Mouse (Mus musculus) forebrain, embryonic 13.5 days (tissue): ENCODE results near the gene Micu2. TPM values are rescaled to one million over a fixed set of nuclear protein-coding genes. Genes with fewer than 3 reads are reported as not detected.
"Not testable (repeated sequence)": the region's sequence is repeated elsewhere in the genome, so short reads cannot be mapped to it uniquely, and the experiment has no call there.

Source experiments
- ATAC-seq: fragments of 200-750 bp; cut with Nextera tagmentation; 2 replicates; pipeline ENCODE4 v1.8.0; 2017
- H3K27ac ChIP-seq: fragments of 300-500 bp; sonication (generic); 2 replicates; pipeline ENCODE4 v1.5.1; 2015; ENCODE audit warnings: inconsistent platforms, mild to moderate bottlenecking, moderate library complexity
- H3K27me3 ChIP-seq: fragments of 300-500 bp; sonication (generic); 2 replicates; pipeline ENCODE4 v1.6.1; 2015; ENCODE audit warnings: mild to moderate bottlenecking, inconsistent platforms
- H3K36me3 ChIP-seq: fragments of 300-500 bp; sonication (generic); 2 replicates; pipeline ENCODE4 v1.6.1; 2015; ENCODE audit warnings: mild to moderate bottlenecking, inconsistent platforms; ENCODE audit not compliant: poor library complexity, severe bottlenecking
- H3K4me1 ChIP-seq: fragments of 300-500 bp; sonication (generic); 2 replicates; pipeline ENCODE4 v1.6.1; 2015; ENCODE audit warnings: inconsistent platforms
- H3K4me2 ChIP-seq: fragments of 300-500 bp; sonication (generic); 2 replicates; pipeline ENCODE4 v1.6.1; 2015; ENCODE audit warnings: inconsistent platforms, mild to moderate bottlenecking, moderate library complexity
- H3K4me3 ChIP-seq: fragments of 300-500 bp; sonication (generic); 2 replicates; pipeline ENCODE4 v1.5.1; 2015; ENCODE audit warnings: mild to moderate bottlenecking, inconsistent platforms
- H3K9ac ChIP-seq: fragments of 300-500 bp; sonication (generic); 2 replicates; pipeline ENCODE4 v1.6.1; 2015; ENCODE audit warnings: mild to moderate bottlenecking, inconsistent platforms
- H3K9me3 ChIP-seq: fragments of 300-500 bp; sonication (generic); replicated peaks from 2 replicates; pipeline ENCODE4 v1.6.1; 2016; ENCODE audit warnings: inconsistent platforms
- WGBS: fragments of 180-500 bp; shearing (Covaris S2); methylation state at CpG from one replicate; pipeline ENCODE4 v1.1.7; 2015; 5-methylcytosine and 5-hydroxymethylcytosine counted together
- polyA plus RNA-seq: library from polyadenylated mRNA; unstranded; fragments of >200 nt; fragmentation: Nextera tagmentation; extraction: Ambion mirVana; gene quantifications from 2 replicates; pipeline ENCODE4 v1.2.1, GENCODE M21; 2015

Micu2 gene
- polyA plus RNA-seq, 1 experiment from 2014 or later: 64.2 TPM

DNA sequence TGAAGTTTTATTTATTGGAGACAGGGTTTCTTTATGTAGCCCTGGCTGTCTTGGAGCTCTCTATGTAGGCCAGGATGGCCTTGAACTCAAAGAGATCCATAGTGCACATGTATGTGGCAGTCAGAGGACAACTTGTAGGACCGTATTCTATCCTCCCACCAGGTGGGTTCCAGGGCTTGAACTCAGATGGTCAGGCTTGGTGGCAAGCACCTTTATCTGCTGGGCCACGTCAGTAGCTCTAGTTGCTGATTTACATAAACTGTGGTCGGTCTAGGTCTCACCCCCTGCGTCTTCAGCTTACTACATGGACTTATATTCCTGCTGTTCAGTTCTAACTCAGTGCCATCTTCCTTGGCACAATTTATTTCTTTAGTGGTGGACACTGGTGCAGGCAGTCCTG lies 87.7 kb downstream of the Micu2 start:
- 85% methylated on average over 4 of the region's 4 CpGs for WGBS

GRCm38 (mm10) chr14:57910501-57911068 lies 88.5 kb downstream of the Micu2 start:
- Histone ChIP-seq H3K36me3 (peaks cover 6% of the 10 kb centered on the region; the same call in 1 of the 2 replicates), H3K4me3 (peak overlapping the region; percentile 35), H3K4me2 (peak overlapping the region; percentile 58), H3K27ac (no peak overlapping the region), H3K27me3 (no peaks in the 10 kb centered on the region), H3K4me1 (no peaks in the 10 kb centered on the region), H3K9ac (peak overlapping the region; percentile 56; the same call in 1 of the 2 replicates), H3K9me3 (no peaks in the 10 kb centered on the region)
- 18% methylated on average over 26 of the region's 26 CpGs for WGBS
- peak; percentile 89 for ATAC-seq

More for the DNA sequence above, 87.7 kb downstream of the Micu2 start:
- Histone ChIP-seq H3K4me1 (no peaks in the 10 kb centered on the region), H3K27me3 (no peaks in the 10 kb centered on the region), H3K4me2 (no peak overlapping the region), H3K9ac (no peak overlapping the region), H3K36me3 (peaks cover 11% of the 10 kb centered on the region; the same call in 1 of the 2 replicates), H3K27ac (no peak overlapping the region), H3K9me3 (no peaks in the 10 kb centered on the region), H3K4me3 (no peak overlapping the region)
- peak; percentile 31; the same call in 1 of the 2 replicates for ATAC-seq

DNA sequence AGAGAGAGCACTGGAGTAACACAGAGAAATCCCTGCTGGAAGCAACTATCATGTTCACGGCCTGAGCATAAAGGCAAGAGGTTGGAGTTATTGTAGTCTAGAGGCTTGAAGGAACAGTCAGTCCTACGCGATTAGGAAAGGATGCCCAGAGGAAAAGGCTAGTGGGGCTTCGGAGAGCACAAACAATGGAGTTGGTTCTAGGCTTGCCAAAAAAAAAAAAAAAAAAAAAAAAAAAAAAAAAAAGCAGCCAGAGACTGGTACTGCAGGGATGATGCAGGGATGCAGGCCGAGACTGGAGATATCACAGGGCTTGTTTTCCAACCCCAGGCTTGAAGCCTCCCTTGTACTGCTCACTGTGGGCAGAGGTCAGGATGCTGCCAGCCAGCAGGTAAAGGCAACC lies 89.8 kb downstream of the Micu2 start:
- no peak overlapping the region for H3K4me2 ChIP-seq
- no peaks in the 10 kb centered on the region for H3K4me1 ChIP-seq
- no peak overlapping the region for H3K9ac ChIP-seq
- H3K9me3 ChIP-seq: no peaks in the 10 kb centered on the region
- H3K27me3 ChIP-seq: no peaks in the 10 kb centered on the region
- no peaks in the 10 kb centered on the region for H3K36me3 ChIP-seq
- no peak overlapping the region for H3K27ac ChIP-seq
- 75% methylated on average over 5 of the region's 5 CpGs for WGBS
- H3K4me3 ChIP-seq: no peak overlapping the region
- no peak for ATAC-seq

DNA sequence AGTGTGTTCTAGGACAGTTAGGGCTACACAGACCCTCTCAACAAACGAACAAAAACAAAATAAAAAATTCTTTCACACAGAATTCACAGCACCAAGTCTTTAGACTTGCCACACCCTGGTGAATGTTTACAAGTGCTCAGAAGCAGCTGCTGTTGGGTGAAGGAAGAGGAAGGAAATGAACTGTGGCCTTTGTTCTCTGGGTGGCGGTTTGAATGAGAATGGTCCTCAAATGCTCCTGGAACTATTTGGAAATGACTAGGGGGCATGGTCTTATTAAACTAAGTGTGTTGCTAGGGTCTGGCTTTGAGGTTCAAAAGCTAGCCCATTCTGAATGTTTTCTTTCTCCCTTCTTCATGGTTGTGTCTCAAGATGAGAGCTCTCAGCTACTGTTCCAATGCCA lies 90.6 kb downstream of the Micu2 start:
- H3K4me3 ChIP-seq: no peak overlapping the region
- H3K27ac ChIP-seq: no peak overlapping the region
- no peaks in the 10 kb centered on the region for H3K27me3 ChIP-seq
- 73% methylated on average over 2 of the region's 2 CpGs for WGBS
- H3K4me2 ChIP-seq: no peak overlapping the region
- H3K9me3 ChIP-seq: no peaks in the 10 kb centered on the region
- no peaks in the 10 kb centered on the region for H3K36me3 ChIP-seq
- ATAC-seq: no peak
- H3K9ac ChIP-seq: no peak overlapping the region
- no peaks in the 10 kb centered on the region for H3K4me1 ChIP-seq

DNA sequence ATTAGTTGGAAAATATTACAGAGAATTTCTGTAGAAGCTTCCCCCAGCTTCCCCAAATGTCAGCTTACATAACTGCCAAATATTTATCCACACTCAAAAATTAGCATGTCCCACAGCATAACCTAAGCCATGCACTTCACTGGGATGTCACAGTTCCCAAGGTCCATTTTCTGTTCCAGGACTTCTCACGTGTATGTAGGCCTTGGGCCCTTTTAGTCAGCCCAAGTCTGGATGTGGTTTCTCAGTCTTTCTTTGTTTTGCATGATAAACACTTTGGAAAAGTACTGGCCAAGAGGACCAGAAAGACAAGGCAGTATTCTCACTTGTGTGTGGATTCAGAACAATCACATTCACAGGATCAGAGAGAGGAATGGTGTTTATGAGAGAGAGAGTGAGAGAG lies 97.1 kb downstream of the Micu2 start:
- H3K27me3 ChIP-seq: no peaks in the 10 kb centered on the region
- H3K36me3 ChIP-seq: no peaks in the 10 kb centered on the region
- peaks cover 7% of the 10 kb centered on the region; the same call in 1 of the 2 replicates for H3K4me1 ChIP-seq
- no peaks in the 10 kb centered on the region for H3K9me3 ChIP-seq
- no peak overlapping the region for H3K27ac ChIP-seq
- no peak for ATAC-seq
- 54% methylated on average over 1 of the region's 1 CpGs for WGBS
- H3K4me3 ChIP-seq: no peak overlapping the region
- H3K4me2 ChIP-seq: no peak overlapping the region
- no peak overlapping the region for H3K9ac ChIP-seq

- no peak for ATAC-seq
- H3K9ac ChIP-seq: no peak overlapping the region
- WGBS: 97% methylated on average over 12 of the region's 12 CpGs
- H3K36me3 ChIP-seq: no peaks in the 10 kb centered on the region
- H3K9me3 ChIP-seq: no peaks in the 10 kb centered on the region
- H3K4me3 ChIP-seq: no peak overlapping the region
- no peaks in the 10 kb centered on the region for H3K27me3 ChIP-seq
- no peak overlapping the region for H3K4me2 ChIP-seq
- H3K27ac ChIP-seq: no peak overlapping the region
- peaks cover 7% of the 10 kb centered on the region; the same call in 1 of the 2 replicates for H3K4me1 ChIP-seq
Observed at GRCm38 (mm10) chr14:57896882-57897281, 102.2 kb downstream of the Micu2 start.

GRCm38 (mm10) chr14:57896088-57896871 lies 102.8 kb downstream of the Micu2 start:
- H3K4me3 ChIP-seq, H3K9me3 ChIP-seq, H3K27me3 ChIP-seq, H3K4me2 ChIP-seq, H3K4me1 ChIP-seq, H3K27ac ChIP-seq, H3K36me3 ChIP-seq, H3K9ac ChIP-seq, ATAC-seq: not testable (repeated sequence)
- WGBS: 66% methylated on average over 8 of the region's 8 CpGs

GRCm38 (mm10) chr14:57894346-57894745 lies 104.7 kb downstream of the Micu2 start:
- no peak overlapping the region for H3K27ac ChIP-seq
- no peak overlapping the region for H3K4me3 ChIP-seq
- no peaks in the 10 kb centered on the region for H3K36me3 ChIP-seq
- H3K4me2 ChIP-seq: no peak overlapping the region
- no peaks in the 10 kb centered on the region for H3K27me3 ChIP-seq
- 93% methylated on average over 2 of the region's 2 CpGs for WGBS
- ATAC-seq: no peak
- peaks cover 7% of the 10 kb centered on the region; the same call in 1 of the 2 replicates for H3K4me1 ChIP-seq
- H3K9me3 ChIP-seq: no peaks in the 10 kb centered on the region
- H3K9ac ChIP-seq: no peak overlapping the region

GRCm38 (mm10) chr14:57892961-57893360 lies 106.1 kb downstream of the Micu2 start:
- H3K9me3 ChIP-seq: no peaks in the 10 kb centered on the region
- no peak overlapping the region for H3K9ac ChIP-seq
- no peaks in the 10 kb centered on the region for H3K27me3 ChIP-seq
- no peak overlapping the region for H3K27ac ChIP-seq
- no peak overlapping the region for H3K4me3 ChIP-seq
- peaks cover 11% of the 10 kb centered on the region for H3K4me1 ChIP-seq
- WGBS: 100% methylated on average over 1 of the region's 1 CpGs
- no peak overlapping the region for H3K4me2 ChIP-seq
- ATAC-seq: no peak
- H3K36me3 ChIP-seq: no peaks in the 10 kb centered on the region

GRCm38 (mm10) chr14:57890011-57890842 lies 108.8 kb downstream of the Micu2 start, which contains the start of gene Zdhhc20:
TSS of gene Zdhhc20 (minus strand) at chr14:57890276.
- ATAC-seq: peak; percentile 97
- Histone ChIP-seq H3K4me1 (peaks cover 16% of the 10 kb centered on the region), H3K4me3 (peak within 1 kb of the TSS; percentile 87), H3K9ac (peak within 1 kb of the TSS; percentile 91), H3K27ac (peak within 1 kb of the TSS; percentile 78), H3K36me3 (no peaks in the 10 kb centered on the region), H3K4me2 (peak within 1 kb of the TSS; percentile 67), H3K9me3 (no peaks in the 10 kb centered on the region), H3K27me3 (no peaks in the 10 kb centered on the region)
- 4% methylated on average over 56 of the region's 65 CpGs for WGBS

DNA sequence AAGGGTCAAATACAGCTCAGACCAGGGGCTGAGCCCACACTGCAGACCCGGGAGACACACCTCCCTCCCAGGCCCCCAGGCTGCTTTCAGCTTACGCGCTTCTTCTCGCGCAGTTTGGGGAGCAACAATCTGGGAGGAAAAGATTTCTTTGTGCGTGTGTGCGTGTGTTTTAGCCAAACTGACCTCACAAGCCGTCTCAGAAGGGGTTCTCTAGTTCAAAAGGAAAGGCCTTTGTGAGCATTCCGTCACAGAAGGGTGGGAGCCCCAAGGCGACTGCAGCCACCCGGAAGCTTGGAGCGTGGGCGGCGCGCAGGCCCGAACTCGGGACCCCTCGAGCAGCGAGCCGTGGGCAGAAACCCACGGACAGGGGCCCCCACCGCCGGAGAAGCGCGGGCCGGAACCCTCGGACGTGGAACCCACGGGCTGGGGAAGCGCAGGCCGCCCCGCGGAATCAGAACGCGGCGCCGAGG lies 109.5 kb downstream of the Micu2 start:
- under 1% methylated on average over 36 of the region's 37 CpGs for WGBS
- Histone ChIP-seq H3K4me3 (peak overlapping the region; percentile 87), H3K9ac (peak overlapping the region; percentile 91), H3K9me3 (no peaks in the 10 kb centered on the region), H3K27me3 (no peaks in the 10 kb centered on the region), H3K4me2 (peak overlapping the region; percentile 67), H3K36me3 (no peaks in the 10 kb centered on the region), H3K27ac (peak overlapping the region; percentile 78), H3K4me1 (peaks cover 16% of the 10 kb centered on the region)
- peak; percentile 20 for ATAC-seq

GRCm38 (mm10) chr14:57887171-57887570 lies 111.9 kb downstream of the Micu2 start:
- peaks cover 17% of the 10 kb centered on the region for H3K4me1 ChIP-seq

More at GRCm38 (mm10) chr14:57887171-57887570, 111.9 kb downstream of the Micu2 start:
- WGBS: 84% methylated on average over 8 of the region's 8 CpGs
- Histone ChIP-seq H3K27me3 (no peaks in the 10 kb centered on the region), H3K9ac (no peak overlapping the region), H3K9me3 (no peaks in the 10 kb centered on the region), H3K36me3 (no peaks in the 10 kb centered on the region), H3K4me3 (no peak overlapping the region), H3K27ac (no peak overlapping the region), H3K4me2 (no peak overlapping the region)
- ATAC-seq: no peak
